Mouse (Mus musculus) forebrain, embryonic 11.5 days (tissue): ENCODE measurements around the gene Ppp4r3b. TPM values are rescaled to one million over a fixed set of nuclear protein-coding genes. Genes with fewer than 3 reads are reported as not detected.
A peak's percentile ranks its signal among the peaks of the same experiment; 100 is the strongest.

Experiments used
- ATAC-seq: fragments of 200-750 bp; cut with Nextera tagmentation; replicated peaks from 2 replicates; pipeline ENCODE4 v1.8.0; 2017; ENCODE audit warnings: moderate TSS enrichment; ENCODE audit not compliant: low FRiP score
- DNase-seq: peaks from one replicate; pipeline ENCODE4 v3.0.0-alpha.2; 2017; ENCODE audit warnings: low spot score
- H3K27ac ChIP-seq: fragments of 300-500 bp; sonication (generic); 2 replicates; pipeline ENCODE4 v1.5.1; 2014; ENCODE audit warnings: low read depth, low read length
- H3K27me3 ChIP-seq: fragments of 300-500 bp; sonication (generic); 2 replicates; pipeline ENCODE4 v1.6.1; 2014; ENCODE audit warnings: mild to moderate bottlenecking, low read length, mixed read lengths; ENCODE audit not compliant: control insufficient read depth, insufficient read depth
- H3K36me3 ChIP-seq: fragments of 300-500 bp; sonication (generic); 2 replicates; pipeline ENCODE4 v1.6.1; 2014; ENCODE audit warnings: mild to moderate bottlenecking, low read length, moderate library complexity, mixed read lengths; ENCODE audit not compliant: control insufficient read depth, insufficient read depth
- H3K4me1 ChIP-seq: fragments of 300-500 bp; sonication (generic); replicated peaks from 2 replicates; pipeline ENCODE4 v1.6.1; 2014; ENCODE audit warnings: low read length, mixed read lengths; ENCODE audit not compliant: control insufficient read depth, insufficient read depth
- H3K4me2 ChIP-seq: fragments of 300-500 bp; sonication (generic); 2 replicates; pipeline ENCODE4 v1.6.1; 2014; ENCODE audit warnings: low read depth, mild to moderate bottlenecking, low read length, moderate library complexity, mixed read lengths; ENCODE audit not compliant: severe bottlenecking
- H3K4me3 ChIP-seq: fragments of 300-500 bp; sonication (generic); 2 replicates; pipeline ENCODE4 v1.5.1; 2014; ENCODE audit warnings: low read depth, low read length
- H3K9ac ChIP-seq: fragments of 300-500 bp; sonication (generic); 2 replicates; pipeline ENCODE4 v1.6.1; 2014; ENCODE audit warnings: low read length
- H3K9me3 ChIP-seq: fragments of 300-500 bp; sonication (generic); 2 replicates; pipeline ENCODE4 v1.6.1; 2016; ENCODE audit warnings: low read length, mixed read lengths; ENCODE audit not compliant: control insufficient read depth
- WGBS: fragments of 180-500 bp; shearing (Covaris S2); extraction: QIAGEN DNeasy Blood & Tissue Kit; methylation state at CpG from one replicate; pipeline ENCODE4 v1.1.7; 2014; 5-methylcytosine and 5-hydroxymethylcytosine counted together
- polyA plus RNA-seq: library from polyadenylated mRNA; unstranded; fragments of >200 nt; fragmentation: Nextera tagmentation; extraction: Ambion mirVana; gene quantifications from 2 replicates; pipeline ENCODE4 v1.2.1, GENCODE M21; 2014

Gene Ppp4r3b
- polyA plus RNA-seq, 1 experiment from 2014 or later: 101 TPM

DNA sequence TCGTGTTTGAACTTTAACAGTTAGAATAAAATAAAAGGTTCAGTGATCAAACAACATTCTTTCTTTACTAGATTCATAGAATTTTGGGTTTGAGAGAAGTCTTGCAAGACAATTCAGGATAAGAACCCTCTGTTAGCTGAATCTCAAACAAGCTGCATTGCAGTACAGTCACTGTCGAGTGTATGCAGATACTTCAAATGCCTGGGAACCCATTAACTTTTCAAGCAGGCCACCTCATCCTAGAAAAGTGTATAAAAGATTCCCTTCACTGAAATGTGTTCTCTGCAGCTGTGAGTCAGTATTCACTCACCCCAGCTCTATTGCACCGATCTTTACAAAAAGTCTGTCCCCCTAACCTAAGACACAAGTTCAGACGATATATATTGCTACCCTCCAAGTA, 73.3 kb downstream of the Ppp4r3b start:
- no peak overlapping the region for H3K27ac ChIP-seq
- peak overlapping the region; percentile 76 for H3K4me3 ChIP-seq
- H3K27me3 ChIP-seq: no peaks in the 10 kb centered on the region
- no peaks in the 10 kb centered on the region for H3K36me3 ChIP-seq
- DNase-seq (no peak), ATAC-seq (no peak)
- peak overlapping the region; percentile 84; the same call in 1 of the 2 replicates for H3K4me2 ChIP-seq
- WGBS: 66% methylated on average over 4 of the region's 4 CpGs
- H3K4me1 ChIP-seq: peaks cover 8% of the 10 kb centered on the region; the same call in 1 of the 2 replicates
- peak overlapping the region; percentile 79 for H3K9ac ChIP-seq
- no peaks in the 10 kb centered on the region for H3K9me3 ChIP-seq

DNA sequence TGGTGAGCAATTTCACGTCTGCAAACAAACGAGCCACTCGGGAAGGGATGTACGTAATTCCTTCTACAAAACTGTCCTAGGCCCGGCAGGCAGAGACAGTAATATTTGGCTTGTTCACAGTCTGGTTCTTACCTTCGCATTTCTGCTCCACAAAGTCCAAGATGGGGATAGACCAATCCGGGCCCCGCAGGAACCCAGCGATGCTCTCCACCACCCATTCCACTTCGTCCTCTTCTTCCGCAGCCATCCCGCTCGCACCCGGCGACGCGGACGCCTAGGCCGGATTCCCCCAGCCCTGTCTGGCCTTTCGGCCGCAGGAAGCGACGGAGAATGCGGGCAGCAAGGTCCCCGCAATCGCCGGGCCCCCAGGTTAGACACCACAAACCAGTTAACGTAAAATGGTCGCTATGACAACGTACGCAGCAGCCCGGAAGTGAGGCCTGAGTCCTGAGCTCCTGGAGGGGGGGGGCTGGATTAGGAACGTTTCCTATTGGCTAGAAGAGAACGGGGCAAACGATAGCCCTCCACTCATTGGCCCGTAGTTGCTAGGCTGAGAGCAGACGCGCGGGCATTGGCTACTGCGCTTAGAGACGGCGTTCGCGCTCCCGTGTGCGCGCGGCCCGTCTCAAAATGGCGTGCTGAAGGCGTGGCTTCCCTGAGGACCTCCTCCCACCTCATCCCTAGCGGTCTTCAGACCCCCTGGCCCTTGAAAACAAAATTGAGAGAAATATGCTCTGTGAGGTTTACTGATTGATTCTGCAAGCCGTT, 74.4 kb downstream of the Ppp4r3b start, which contains the start of gene Cfap36:
Gene Cfap36, minus strand, starts transcription at position 527 of the 768 bp plus-strand sequence.
- H3K4me1 ChIP-seq: peaks cover 8% of the 10 kb centered on the region; the same call in 1 of the 2 replicates
- H3K9ac ChIP-seq: peak within 1 kb of the TSS; percentile 79
- H3K4me3 ChIP-seq: peak within 1 kb of the TSS; percentile 76
- H3K36me3 ChIP-seq: no peaks in the 10 kb centered on the region
- H3K27me3 ChIP-seq: no peaks in the 10 kb centered on the region
- DNase-seq: peak; percentile 96
- H3K4me2 ChIP-seq: peak within 1 kb of the TSS; percentile 84
- no peaks in the 10 kb centered on the region for H3K9me3 ChIP-seq
- peak; percentile 100 for ATAC-seq
- WGBS: under 1% methylated on average over 53 of the region's 53 CpGs
- H3K27ac ChIP-seq: no peak within 1 kb of the TSS

DNA sequence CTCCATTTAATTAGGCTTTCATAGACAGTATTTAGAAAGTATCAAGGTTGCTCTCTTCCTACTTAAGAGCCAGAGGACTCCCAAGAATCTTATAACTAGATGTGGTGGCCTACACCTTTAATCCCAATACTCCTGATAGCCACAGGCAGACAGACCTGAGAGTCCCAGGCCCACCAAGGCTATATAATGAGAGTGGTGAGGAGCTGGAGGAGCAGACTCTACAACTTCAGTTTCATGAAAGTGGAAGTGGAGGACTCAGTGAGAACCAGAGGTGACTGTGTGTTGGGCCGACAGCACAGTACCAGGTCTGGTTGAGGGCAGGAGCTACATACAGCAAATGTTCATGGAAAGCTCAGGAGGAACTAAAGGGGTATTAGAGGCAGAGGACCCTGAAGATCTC, 75.0 kb downstream of the Ppp4r3b start:
- Histone ChIP-seq H3K4me3 (peak overlapping the region; percentile 76), H3K27me3 (no peaks in the 10 kb centered on the region), H3K9me3 (no peaks in the 10 kb centered on the region), H3K4me2 (peak overlapping the region; percentile 37; the same call in 1 of the 2 replicates), H3K27ac (no peak overlapping the region), H3K36me3 (no peaks in the 10 kb centered on the region), H3K9ac (no peak overlapping the region), H3K4me1 (peaks cover 8% of the 10 kb centered on the region; the same call in 1 of the 2 replicates)
- 96% methylated on average over 1 of the region's 1 CpGs for WGBS
- ATAC-seq: peak; percentile 25
- DNase-seq: no peak

DNA sequence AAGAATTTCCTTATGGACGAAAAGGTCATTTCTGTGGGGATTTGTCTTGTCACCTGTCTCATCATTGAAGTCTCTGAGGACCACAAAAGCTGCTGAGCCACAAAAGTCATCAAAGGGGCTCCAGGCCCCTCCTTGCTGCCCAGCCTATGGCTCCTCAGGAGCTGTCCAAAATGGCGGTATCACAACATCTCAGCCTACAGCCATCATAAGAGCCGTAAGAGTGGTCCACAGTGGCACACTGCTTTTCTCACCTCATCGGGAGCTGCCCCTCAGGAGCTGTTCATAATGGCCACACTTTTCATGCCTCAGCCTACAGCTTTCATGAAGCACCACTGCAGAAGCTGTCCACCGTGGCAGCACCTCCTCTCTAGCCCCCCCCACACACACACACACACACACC, 75.7 kb downstream of the Ppp4r3b start:
- DNase-seq (no peak), ATAC-seq (no peak)
- H3K4me3 ChIP-seq: no peak overlapping the region

DNA sequence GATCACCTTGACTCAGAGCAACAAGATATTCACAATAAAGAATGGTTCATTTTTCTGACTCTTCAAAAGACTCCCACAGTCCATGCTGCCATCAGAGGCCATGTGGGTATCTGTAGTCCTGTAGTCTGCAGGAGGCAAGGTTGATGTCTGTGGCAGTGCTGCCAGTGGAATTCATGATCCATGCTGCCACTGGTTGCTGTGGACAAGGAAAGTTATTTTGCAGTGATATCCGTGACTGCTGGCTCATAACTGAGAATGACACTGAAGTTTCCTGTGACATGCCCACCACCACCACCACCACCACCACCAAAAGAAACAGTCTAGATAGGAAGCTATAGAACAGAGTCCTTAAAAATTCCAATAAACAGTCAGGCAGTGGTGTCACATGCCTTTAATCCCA, 82.0 kb downstream of the Ppp4r3b start:
- Histone ChIP-seq H3K9ac (no peak overlapping the region), H3K36me3 (no peaks in the 10 kb centered on the region), H3K4me2 (no peak overlapping the region), H3K27me3 (no peaks in the 10 kb centered on the region), H3K9me3 (no peaks in the 10 kb centered on the region), H3K4me1 (no peaks in the 10 kb centered on the region), H3K27ac (no peak overlapping the region), H3K4me3 (no peak overlapping the region)
- no peak for ATAC-seq
- DNase-seq: no peak
- WGBS: 90% methylated on average over 1 of the region's 1 CpGs

More for the DNA sequence above, 75.7 kb downstream of the Ppp4r3b start:
- Histone ChIP-seq H3K9ac (no peak overlapping the region), H3K27ac (no peak overlapping the region), H3K9me3 (no peaks in the 10 kb centered on the region), H3K36me3 (no peaks in the 10 kb centered on the region), H3K4me1 (peaks cover 8% of the 10 kb centered on the region; the same call in 1 of the 2 replicates), H3K4me2 (no peak overlapping the region), H3K27me3 (no peaks in the 10 kb centered on the region)
- WGBS: 96% methylated on average over 5 of the region's 5 CpGs

DNA sequence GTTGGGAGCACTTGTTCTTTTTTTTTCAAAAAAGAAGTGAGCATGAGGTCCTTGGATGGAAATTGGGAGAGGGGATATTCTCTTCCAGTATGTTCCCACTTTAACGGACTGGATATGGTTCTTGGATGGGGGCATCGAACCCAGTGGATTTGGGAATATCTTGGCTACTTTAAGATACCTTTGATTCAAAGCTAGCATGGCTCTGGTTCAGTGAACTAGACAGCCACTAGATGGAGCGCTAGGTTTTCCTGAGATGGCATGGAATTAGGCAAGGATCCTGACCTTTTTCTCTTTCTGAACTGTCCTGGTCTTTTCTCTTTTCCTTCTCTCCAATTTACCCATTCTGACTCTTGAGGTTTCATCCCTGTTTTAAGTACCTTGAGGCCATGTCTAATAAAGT, 95.1 kb downstream of the Ppp4r3b start:
- peak; percentile 52 for DNase-seq
- H3K4me2 ChIP-seq: no peak overlapping the region
- 36% methylated on average over 3 of the region's 3 CpGs for WGBS
- H3K4me1 ChIP-seq: no peaks in the 10 kb centered on the region
- no peaks in the 10 kb centered on the region for H3K27me3 ChIP-seq
- H3K27ac ChIP-seq: no peak overlapping the region
- ATAC-seq: peak; percentile 61; the same call in 1 of the 2 replicates
- no peaks in the 10 kb centered on the region for H3K36me3 ChIP-seq
- no peaks in the 10 kb centered on the region for H3K9me3 ChIP-seq
- H3K9ac ChIP-seq: no peak overlapping the region
- no peak overlapping the region for H3K4me3 ChIP-seq

Other genes starting within 250 kb of the Ppp4r3b start
- 39.2 and 44.6 TPM in 2 replicates for gene Pnpt1, start 42.1 kb upstream of the Ppp4r3b start, polyA plus RNA-seq
- gene Cfap36, start 74.5 kb downstream of the Ppp4r3b start, polyA plus RNA-seq: 67.3 and 71.8 TPM in 2 replicates
- 59.4 and 61.2 TPM in 2 replicates for gene Ccdc88a, start 200.8 kb downstream of the Ppp4r3b start, polyA plus RNA-seq